Mouse (Mus musculus): ENCODE measurements around the gene Ogg1. TPM values are rescaled to one million over a fixed set of nuclear protein-coding genes. Genes with fewer than 3 reads are reported as not detected.
"Not testable (repeated sequence)": the region's sequence is repeated elsewhere in the genome, so short reads cannot be mapped to it uniquely, and the experiment has no call there.

The Ogg1 gene
- total RNA-seq, 2 experiments from 2014 or later, result 3.8 to 23.7 TPM

DNA sequence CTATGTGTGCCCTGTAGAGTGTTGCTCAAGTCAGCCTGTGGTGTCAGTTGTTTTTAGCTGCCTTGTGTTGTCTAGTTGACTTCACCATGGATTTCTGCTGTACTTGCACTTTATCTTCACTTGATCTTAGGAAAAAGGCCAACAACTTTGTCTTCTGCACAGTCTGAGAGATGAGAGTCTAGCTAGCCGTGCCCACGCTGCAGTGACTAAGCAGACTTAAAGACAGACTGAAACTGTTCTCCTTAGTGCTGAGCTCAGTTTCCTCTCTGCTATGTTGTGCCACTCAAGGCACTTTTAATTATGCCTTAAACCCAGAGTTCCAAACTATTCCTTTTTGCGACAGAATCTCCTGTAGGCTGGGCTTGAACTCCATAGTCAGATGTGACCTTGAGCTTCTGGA lies 10.8 kb upstream of the Ogg1 start:
- ATAC-seq (replicated peaks; ENCODE audit: low FRiP score, low TSS enrichment, poor library complexity, severe bottlenecking), result no peak

GRCm38 (mm10) chr6:113329396-113329795 lies 2.6 kb downstream of the Ogg1 start:
- ATAC-seq (replicated peaks; ENCODE audit: low FRiP score, low TSS enrichment, poor library complexity, severe bottlenecking), result no peak

- ATAC-seq (replicated peaks; ENCODE audit: low FRiP score, low TSS enrichment, poor library complexity, severe bottlenecking), result no peak
These were observed 3.8 kb downstream of the Ogg1 start for GRCm38 (mm10) chr6:113330547-113330946.

DNA sequence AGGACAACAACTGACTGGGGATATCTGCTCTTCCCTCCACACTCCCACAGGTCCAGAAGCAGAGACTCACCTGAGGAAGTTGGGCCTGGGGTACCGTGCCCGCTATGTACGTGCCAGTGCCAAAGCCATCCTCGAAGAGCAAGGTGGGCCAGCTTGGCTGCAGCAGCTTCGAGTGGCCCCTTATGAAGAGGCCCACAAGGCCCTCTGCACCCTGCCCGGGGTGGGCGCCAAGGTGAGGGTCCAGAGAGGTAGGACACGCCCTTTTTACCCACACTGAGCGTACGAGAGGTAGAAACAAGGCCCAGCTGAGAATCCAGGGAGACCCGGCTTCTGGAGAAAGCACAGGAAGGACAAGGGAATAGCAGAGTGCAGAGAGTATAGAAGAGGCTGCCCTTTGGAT lies 4.9 kb downstream of the Ogg1 start:
- ATAC-seq (replicated peaks; ENCODE audit: low FRiP score, low TSS enrichment, poor library complexity, severe bottlenecking), result no peak

GRCm38 (mm10) chr6:113332734-113333133 lies 6.0 kb downstream of the Ogg1 start:
- ATAC-seq (replicated peaks; ENCODE audit: low FRiP score, low TSS enrichment, poor library complexity, severe bottlenecking), result not testable (repeated sequence)

GRCm38 (mm10) chr6:113333137-113333950 lies 6.6 kb downstream of the Ogg1 start:
- ATAC-seq (replicated peaks; ENCODE audit: low FRiP score, low TSS enrichment, poor library complexity, severe bottlenecking), result no peak

- no peak for ATAC-seq (replicated peaks; ENCODE audit: low FRiP score, low TSS enrichment, poor library complexity, severe bottlenecking)
These were observed 7.4 kb downstream of the Ogg1 start for GRCm38 (mm10) chr6:113334216-113334615.

- ATAC-seq (replicated peaks; ENCODE audit: low FRiP score, low TSS enrichment, poor library complexity, severe bottlenecking), result no peak
These were observed 10.3 kb downstream of the Ogg1 start for GRCm38 (mm10) chr6:113336852-113337620.

- ATAC-seq (replicated peaks; ENCODE audit: low FRiP score, low TSS enrichment, poor library complexity, severe bottlenecking), result no peak
These were observed 14.8 kb downstream of the Ogg1 start for GRCm38 (mm10) chr6:113341574-113341973.

GRCm38 (mm10) chr6:113342297-113342696 lies 15.5 kb downstream of the Ogg1 start:
- ATAC-seq (replicated peaks; ENCODE audit: low FRiP score, low TSS enrichment, poor library complexity, severe bottlenecking), result no peak

DNA sequence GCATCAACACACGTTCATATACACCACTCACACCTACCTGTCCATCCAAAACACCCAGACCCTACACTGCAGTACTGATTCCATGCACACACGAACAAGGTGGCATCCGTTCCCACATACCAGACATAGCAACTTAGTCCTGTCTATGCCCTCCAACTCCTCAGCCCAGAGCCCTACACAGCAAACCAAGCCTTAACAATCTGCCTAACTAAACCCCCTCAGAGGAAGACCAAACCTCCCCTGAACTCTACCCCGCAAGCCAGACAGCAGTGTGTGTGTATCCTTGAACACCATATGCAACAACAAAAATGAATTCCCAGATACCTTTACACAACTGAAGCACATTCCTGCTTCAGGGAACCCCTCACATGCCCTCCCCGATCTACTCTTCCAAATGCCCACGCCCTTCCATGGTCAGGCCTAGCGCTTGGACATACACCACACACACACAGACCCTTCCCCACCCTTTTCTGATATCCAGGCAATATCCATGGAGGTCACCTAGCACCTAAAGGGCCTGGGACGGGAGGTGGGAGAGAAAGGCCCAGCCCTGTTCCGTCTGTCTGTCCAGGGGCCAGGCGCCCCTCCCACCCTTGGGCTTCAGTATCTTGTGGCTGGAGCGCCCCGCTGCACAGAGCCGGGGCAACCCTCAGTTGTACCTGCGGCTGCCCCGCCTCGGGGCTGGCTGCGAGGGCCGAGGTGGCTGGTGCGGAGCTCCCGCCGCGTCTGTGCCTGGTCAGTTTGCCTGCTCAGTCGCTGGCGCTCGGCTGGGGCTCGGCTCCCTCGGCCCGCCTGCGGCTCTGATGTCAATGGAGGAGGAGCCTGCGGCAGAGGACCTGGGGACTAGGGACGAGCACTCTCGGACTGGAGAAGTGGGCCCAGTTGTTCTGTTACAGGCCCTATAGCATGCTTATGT lies 16.7 kb downstream of the Ogg1 start, which contains the start of gene Camk1:
TSS of gene Camk1 (minus strand) at position 808 of the 916 bp plus-strand sequence.
- peak; percentile 88 for ATAC-seq (replicated peaks; ENCODE audit: low FRiP score, low TSS enrichment, poor library complexity, severe bottlenecking)

DNA sequence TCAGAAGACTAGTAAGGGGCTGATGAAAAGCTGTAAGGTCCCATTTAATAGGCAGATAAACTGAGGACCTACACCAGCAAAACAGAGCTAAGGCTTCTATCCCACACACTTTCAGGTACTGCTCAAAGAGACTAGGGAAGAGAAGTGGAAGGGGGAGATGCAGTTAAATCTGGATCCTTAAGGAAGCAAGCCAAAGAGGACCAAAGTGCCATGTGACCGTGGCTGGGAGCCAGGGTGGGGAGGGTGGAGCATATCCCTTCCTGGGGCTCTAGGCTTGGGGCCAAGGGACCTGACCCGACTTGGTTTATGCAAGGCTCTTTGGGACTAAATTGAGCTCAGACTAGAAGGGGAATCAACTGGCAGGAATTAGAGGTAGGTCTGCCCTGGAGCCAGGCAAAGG lies 17.5 kb downstream of the Ogg1 start:
- ATAC-seq (replicated peaks; ENCODE audit: low FRiP score, low TSS enrichment, poor library complexity, severe bottlenecking), result no peak

DNA sequence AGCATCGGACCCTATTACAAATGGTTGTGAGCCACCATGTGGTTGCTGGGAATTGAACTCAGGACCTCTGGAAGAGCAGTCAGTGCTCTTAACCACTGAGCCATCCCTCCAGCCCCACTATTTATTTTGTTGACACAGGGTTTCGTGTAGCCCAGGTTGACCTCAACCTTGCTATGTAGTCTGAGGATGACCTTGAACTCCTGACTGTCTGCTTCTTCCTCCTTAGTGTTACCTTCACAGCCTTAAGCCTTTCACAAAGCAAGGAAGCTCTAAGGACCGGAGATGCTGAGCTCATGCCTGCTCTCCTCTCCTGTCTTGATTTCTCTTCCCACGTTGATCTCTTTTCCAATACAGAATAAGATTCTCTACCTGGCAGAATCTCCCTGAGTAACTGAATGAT lies 20.1 kb downstream of the Ogg1 start:
- no peak for ATAC-seq (replicated peaks; ENCODE audit: low FRiP score, low TSS enrichment, poor library complexity, severe bottlenecking)

- ATAC-seq (replicated peaks; ENCODE audit: low FRiP score, low TSS enrichment, poor library complexity, severe bottlenecking), result no peak
These were observed 23.8 kb downstream of the Ogg1 start for GRCm38 (mm10) chr6:113350538-113350937.

- ATAC-seq (replicated peaks; ENCODE audit: low FRiP score, low TSS enrichment, poor library complexity, severe bottlenecking), result no peak
These were observed 24.4 kb downstream of the Ogg1 start for GRCm38 (mm10) chr6:113351161-113351560.

DNA sequence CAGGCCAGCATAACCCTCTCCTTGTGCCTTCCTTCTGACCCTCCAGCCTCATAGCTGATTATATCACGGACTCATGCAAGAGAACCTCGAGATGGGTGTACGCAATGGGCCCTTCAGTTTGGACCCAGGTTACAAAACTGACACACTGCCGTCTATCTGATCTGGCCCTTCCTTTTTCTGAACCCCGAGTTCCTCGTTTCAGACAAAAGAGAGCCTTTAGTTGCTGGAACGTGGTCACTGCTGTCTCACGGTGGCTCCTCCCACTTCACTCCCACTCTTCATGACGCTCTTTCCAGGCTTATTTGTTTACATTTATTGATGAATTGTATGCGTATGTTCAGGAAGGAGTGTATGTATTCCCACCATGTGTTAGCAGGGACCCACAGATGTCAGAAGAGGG lies 24.9 kb downstream of the Ogg1 start:
- ATAC-seq (replicated peaks; ENCODE audit: low FRiP score, low TSS enrichment, poor library complexity, severe bottlenecking), result peak; percentile 50; the same call in 1 of the 2 replicates

DNA sequence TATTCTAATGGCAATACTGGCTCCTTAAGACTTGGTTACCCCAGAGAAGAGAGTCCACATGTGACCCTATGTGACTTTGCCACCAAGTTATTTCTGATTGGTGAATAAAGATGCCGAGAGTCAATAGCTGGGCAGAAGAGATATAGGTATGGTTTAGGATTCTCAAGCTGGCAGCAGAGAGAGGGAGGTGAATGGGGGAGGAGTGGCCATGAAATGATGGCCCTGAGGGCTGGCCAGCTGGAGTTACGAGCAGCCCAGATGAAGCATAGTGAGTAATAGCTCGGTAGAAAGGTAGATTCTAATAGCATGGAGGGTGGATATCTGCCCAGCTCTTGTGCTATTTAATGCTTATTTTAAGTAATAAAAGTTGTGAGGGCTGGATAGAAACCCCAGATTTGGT lies 26.0 kb downstream of the Ogg1 start:
- no peak for ATAC-seq (replicated peaks; ENCODE audit: low FRiP score, low TSS enrichment, poor library complexity, severe bottlenecking)

DNA sequence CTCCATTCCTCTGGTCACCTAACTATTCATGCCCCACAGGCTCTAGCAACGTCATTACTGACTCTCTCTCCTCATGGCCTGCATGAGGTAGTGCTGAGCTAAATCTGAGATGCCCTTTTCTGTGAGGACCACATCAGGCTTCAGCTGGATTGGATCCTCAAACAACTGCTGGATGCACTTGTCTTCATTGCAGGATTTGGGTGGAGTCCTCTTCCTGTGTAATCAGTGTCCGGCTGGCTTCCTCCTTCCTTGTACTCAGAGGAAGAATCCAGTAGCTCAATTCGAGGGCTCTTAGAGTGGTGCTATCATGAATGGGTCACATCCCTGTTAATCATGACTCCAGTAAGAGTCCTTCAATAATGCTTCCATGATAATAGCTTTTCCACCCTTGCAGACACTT lies 26.9 kb downstream of the Ogg1 start:
- no peak for ATAC-seq (replicated peaks; ENCODE audit: low FRiP score, low TSS enrichment, poor library complexity, severe bottlenecking)

- ATAC-seq (replicated peaks; ENCODE audit: low FRiP score, low TSS enrichment, poor library complexity, severe bottlenecking), result 0 out of 2 replicates have a peak, but pooled peaks have one; percentile 54
These were observed 34.7 kb downstream of the Ogg1 start for GRCm38 (mm10) chr6:113361476-113361875.

GRCm38 (mm10) chr6:113362241-113362640 lies 35.5 kb downstream of the Ogg1 start:
- no peak for ATAC-seq (replicated peaks; ENCODE audit: low FRiP score, low TSS enrichment, poor library complexity, severe bottlenecking)

All from megakaryocyte-erythroid progenitor cell, adult 5-6 weeks (primary cell).